Mouse (Mus musculus): ENCODE measurements around the gene 2510039O18Rik.

The 2510039O18Rik gene

DNA sequence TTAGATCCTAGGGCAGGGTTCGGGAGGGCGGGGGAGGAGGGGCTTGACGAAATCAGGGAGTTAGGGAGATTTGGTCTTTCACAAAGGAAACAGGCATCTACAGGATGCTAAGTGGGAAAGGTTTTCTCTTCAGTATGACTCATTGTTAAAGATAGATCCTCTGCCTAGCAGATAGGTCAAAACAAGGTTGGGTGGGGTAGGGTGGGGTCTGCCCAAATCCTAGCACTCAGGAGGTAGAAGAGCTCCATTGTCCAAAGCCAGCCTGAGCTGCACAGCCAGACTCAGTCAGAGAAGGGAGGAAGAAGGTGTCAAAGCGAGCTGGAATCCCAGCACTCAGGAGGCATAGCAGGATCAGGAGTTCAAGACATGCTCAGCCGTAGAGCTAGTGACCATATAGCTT, 3.2 kb upstream of the 2510039O18Rik start:
- no peak for DNase-seq

DNA sequence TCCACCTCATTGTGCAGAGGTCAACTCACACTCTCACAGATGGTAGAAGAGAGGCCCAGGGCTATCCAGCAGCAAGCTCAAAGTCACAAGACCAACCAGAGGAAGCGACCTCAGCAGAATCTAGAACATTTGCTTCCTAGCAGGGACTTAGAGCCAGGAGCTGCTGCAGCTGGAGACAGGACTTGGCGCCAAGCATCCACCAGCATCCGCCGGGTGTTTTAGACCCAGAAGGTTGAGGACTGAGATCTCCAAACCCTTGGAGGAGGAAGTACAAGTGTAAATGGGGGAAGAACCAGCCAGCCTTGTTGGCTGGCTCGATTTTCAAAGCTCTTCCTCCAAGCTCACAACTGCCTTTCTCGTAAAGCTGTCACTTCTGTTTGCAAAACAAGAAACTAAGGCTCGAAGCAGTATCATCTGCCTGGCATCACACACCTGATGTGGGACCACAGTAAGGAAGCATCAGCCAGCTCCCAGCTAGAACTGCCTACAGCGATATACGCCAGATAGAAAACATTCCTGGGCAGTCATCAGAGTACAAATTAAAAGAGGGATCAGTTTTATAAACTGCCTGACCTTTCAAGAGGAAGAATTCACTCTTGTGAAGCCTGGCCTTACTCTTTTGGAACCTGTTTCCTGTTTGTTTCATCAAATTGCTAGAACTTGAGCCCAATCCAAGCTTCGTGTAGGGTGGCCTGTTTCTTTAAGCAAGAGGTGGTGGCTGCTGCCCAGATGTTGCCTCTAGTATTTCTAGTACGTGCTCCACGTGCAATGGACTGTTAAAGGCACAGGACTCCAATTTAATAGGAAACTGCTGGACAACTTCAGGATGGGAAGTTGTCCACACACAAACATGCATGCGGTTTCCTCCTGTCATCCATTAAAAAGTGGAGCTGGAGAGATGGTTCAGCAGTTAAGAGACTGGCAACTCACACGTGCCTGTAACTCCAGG, 2.3 kb upstream of the 2510039O18Rik start:
- no peak for DNase-seq

DNA sequence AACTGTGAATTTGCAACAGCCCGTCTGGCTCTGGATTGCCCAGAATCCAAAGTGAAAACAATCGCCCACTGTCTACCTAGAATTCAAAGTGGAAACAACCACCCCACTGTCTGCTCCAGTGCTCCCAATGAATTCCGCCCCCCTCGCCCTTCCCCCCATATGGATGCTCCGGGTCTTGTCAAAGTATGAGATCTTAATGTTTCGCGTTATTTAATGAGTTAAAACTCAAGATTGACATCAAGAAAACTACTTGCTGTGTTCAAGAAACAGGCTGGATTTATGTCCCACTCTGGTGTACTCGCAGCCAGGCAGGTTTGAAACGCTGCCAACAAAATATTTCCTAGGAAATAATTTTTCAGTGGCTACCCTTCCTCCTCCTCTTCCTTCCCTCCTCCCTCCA, 584 bp upstream of the 2510039O18Rik start:
- no peak for DNase-seq

- peak; percentile 24 for DNase-seq
Observed at GRCm38 (mm10) chr4:147941045-147942020, 638 bp downstream of the 2510039O18Rik start.

GRCm38 (mm10) chr4:147943005-147943404, 2.3 kb downstream of the 2510039O18Rik start:
- DNase-seq = no peak

DNA sequence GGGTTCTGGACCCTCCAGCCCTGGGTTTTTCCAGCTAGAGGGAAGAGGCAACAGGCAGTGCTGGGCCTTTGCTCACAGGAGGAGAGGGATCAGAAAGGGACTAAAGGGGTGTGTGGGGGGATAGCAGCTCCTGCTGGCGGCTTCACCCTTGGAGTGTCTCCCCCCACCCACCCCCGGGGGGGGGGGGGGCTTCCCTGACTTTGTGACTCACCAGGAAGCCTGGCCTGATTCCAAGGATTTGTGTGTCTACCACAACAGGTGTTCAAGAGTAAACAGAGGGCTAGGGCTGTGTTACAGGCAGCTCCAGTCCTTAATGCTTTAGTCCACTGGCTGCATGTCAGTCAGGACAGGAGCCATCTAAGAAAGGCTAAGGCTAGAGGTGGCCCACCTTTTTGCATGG, 6.8 kb downstream of the 2510039O18Rik start:
- no peak for DNase-seq

DNA sequence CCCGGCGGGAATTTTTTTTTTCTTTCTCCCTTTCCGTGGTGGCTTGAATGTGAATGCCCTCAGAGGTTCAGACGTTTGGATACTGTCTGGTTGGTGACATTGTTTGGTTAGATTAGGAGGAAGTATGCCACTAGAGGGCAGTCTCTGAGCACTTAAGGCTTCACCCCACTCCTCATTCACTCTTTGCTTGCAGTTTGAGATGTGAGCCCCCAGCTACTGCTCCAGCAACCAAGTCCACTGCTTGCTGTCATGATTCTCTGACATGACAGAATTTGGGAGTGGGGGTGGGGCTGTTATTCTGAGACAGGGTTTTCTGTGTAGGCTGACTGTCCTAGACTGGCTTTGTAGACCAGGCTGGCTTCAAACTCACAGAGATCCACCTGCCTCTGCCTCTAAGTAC, 12.9 kb downstream of the 2510039O18Rik start:
- no peak for DNase-seq

DNA sequence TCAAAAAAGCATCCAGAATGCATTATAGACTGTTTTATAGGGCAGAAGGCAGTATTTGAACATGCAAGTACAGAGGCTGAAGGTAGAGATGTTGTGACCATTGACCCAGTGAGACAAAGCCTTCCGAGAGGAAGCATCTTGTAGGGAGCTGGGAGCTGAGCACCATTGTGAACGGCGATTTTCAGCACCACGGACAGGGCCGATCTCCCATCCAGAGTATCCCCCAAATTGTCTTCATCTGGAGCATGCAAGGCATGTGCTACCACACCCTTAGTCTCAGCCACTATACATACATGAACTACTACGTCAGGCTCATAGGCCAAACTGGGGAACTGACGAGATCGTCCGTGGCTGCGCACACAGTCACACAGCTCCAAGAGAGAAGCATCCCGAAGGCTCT, 16.4 kb downstream of the 2510039O18Rik start:
- no peak for DNase-seq

DNA sequence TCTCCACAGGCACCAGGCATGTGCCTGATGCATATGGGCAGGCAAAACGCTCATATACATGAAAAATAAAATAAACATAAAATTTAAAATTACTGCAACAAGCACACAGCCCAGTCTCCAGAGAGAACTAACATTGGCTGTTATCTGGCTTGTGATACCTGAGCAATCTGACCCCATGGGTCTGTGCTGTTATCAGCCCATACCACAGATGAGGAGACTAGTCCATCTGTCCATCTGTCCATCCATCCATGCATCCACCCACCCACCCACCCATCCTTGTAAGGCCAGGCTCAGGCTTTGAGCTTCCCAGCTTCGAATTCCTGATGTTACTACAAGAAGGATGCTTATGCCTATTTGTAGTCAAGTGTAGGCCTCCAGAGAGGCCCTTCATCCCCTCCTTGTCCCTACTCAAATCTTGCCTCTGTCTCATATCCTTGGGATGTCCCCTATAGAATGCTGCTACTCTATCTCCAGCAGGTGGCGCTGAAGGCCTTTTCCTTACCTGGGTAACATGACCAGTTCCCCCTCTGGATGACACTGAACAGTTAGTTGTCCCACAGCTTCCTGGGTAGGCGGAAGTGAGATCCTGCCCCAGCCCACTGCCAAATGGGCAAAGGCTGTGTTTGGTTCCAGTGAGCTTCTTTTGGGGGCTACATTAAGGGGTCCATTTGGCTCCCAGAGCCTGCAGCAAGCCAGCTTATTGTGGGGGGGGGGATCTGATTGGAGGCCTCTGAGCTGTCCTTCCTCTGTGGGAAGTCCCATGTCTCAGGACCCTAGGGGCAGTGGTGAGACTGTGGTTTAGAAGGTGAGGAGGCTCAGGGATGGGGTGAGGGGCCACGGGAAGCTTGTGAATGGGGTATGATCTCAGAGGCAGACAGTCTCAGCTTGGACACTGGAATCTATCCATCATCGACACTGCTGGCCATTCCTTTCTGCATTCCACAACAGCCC, 19.5 kb downstream of the 2510039O18Rik start:
- peak; percentile 35 for DNase-seq

DNA sequence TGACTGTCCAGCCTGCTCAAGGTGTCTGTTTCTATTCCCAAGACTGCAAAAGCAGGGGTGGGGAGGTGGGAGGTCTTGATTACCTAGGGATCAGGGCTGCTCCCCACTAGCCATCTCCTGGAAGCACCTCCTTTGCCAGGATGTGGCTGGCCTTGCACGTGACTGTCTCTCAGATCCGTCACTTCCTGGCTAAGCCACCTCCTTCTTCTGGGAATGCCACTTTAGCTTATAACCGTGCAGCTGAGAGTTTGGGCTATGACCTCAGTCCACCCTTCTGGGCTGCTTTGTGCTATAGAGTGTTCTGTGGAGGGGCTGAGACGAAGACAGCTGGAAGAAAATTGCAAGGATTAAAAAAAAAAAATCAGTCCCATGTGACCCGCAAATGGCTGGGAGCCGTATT, 22.1 kb downstream of the 2510039O18Rik start:
- no peak for DNase-seq

- DNase-seq = no peak
Observed at GRCm38 (mm10) chr4:147963623-147964022, 22.9 kb downstream of the 2510039O18Rik start.

DNA sequence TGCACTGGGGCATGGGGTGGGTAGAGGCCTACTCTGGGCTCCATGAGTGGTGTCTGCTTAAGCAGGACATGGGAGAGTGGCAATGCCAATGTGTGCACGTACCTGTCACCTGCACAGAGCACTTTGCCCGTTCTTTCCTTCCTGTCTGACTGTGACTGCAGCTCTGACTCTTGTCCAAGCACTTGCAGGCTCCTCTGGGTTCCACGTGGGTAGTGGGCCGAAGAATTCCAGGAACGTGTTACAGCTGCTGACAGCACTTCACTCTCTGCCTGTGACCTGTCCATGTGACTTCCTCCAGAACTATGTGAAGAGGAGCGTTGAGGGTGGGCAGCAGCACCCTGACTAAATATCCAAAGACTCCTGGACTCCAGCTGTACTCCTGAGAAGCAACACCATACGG, 25.0 kb downstream of the 2510039O18Rik start:
- no peak for DNase-seq

GRCm38 (mm10) chr4:147968816-147969215, 28.1 kb downstream of the 2510039O18Rik start:
- no peak for DNase-seq

DNA sequence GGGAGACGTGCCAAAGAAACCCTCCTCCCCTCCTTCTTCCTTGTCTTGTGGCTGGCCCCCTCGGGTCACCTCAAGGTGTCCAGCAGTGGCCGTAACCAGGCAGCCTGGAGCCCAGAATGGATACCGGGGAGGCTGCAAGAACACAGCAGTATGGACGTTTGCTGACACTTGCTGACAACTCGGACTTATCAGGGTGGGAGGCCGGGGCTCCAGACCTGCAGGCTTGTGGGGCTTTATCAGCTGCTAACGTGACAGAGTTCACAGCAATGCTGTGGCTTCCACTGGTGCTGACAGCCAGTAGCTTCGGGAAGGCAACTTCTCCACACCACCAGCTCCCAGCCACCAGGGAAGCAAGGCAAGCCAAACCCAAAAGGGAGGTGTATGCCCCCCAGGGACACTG, 28.6 kb downstream of the 2510039O18Rik start:
- DNase-seq = no peak

DNA sequence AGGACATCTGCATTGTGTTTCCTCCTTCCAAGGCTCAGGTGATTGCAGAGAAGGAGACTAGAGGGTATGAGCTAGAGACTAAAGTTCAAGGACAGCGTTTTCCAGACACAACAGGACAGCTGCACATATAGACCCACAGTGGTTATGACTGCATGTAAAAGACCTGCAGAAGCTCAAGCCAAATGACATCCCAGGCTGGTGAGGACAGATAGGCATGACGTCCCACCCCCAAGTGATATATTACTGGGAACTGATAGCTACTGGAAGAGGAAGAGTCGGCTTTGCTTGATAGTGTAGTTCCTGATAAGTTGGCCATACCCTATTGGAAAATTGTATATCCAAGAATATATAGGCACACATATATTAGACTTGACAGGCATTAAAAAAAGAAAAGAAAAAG, 35.5 kb downstream of the 2510039O18Rik start:
- DNase-seq = no peak

- DNase-seq = no peak
Observed at GRCm38 (mm10) chr4:147977726-147978125, 37.0 kb downstream of the 2510039O18Rik start.

- DNase-seq = no peak
Observed at GRCm38 (mm10) chr4:147978391-147978790, 37.7 kb downstream of the 2510039O18Rik start.

DNA sequence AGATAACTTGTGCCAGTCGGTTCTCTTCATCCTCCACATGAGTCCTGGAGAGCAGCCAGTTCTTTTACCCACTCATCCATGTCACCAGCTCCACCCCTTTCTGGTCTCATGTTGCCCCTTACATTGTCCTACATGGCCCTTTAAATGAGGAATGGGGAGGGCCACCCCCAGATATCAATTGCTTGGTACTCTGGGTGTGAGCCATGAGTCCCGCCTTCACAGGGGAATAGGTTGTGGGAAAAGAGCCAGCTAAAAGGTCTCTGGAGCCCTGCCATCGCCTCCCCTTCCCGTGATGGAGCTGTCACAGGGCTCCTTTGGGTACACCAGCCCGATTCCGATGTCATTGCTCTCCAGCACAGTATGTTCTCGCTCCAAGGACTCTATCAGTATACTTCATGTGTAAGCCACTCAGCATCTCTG, 38.8 kb downstream of the 2510039O18Rik start:
- DNase-seq = no peak

GRCm38 (mm10) chr4:147985205-147986132, 44.8 kb downstream of the 2510039O18Rik start, which contains the start of gene Nppb:
TSS of gene Nppb (plus strand) at chr4:147985788.
- no peak for DNase-seq

- DNase-seq = no peak
Observed at GRCm38 (mm10) chr4:147993571-147994095, 52.9 kb downstream of the 2510039O18Rik start.

DNA sequence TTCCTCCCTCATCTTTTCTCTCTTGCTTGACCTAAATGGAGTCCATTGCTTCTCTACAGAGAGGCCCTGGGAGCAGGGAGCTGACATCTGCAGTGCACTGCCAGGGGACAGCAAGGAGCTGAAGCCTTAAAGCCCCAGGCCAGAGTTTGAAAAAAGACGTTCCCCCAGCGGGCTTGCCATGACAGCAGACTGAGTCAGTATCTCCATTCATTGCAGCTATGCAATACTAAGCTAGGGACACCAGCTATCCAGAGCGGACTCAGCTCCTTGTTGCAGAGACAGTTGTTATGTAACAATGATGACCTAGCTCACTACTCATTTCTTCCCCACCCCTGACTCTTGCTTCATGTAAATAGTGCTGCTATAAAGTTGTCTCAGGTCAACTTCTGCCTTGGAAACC, 54.6 kb downstream of the 2510039O18Rik start:
- DNase-seq = no peak
